ENCODE assay signal across 8 mouse cellular contexts in genomic region chr9:121759091-121760081, GRCm38 (mm10). TPM values are rescaled to one million over a fixed set of nuclear protein-coding genes. Genes with fewer than 3 reads are reported as not detected.
DNase-seq lines count a peak whose midpoint lies in the region; ATAC-seq and TF ChIP-seq lines count a peak whose summit lies in the region.

Gene Zfp651 (plus strand): TSS chr9:121759330.

- no peak for DNase-seq in thymus, adult 2 months
- no peak for DNase-seq in thymus, postnatal 0 days (ENCODE audit: low spot score)
- DNase-seq in embryo, embryonic 10 days (ENCODE audit: low spot score), result peak; percentile 80
- DNase-seq in gastrocnemius, postnatal 36 days, result peak in 1 of 2 experiments; percentile 65
- peak; percentile 84 for DNase-seq in intestine, embryonic 14.5 days (ENCODE audit: low spot score)
- peak; percentile 77 to 81 for DNase-seq in left cerebral cortex, postnatal 14 days (ENCODE audit: low spot score in 2 of 2)
- peak; percentile 82 for DNase-seq in midbrain, embryonic 10.5 days (ENCODE audit: low spot score)
- DNase-seq in stomach, postnatal 0 days (ENCODE audit: low spot score), result peak; percentile 69

- TF ChIP-seq EP300 in stomach, postnatal 0 days (optimal IDR thresholded peaks at IDR 0.05), result no peak

- peak within 1 kb of the TSS; percentile 36 for H3K4me3 ChIP-seq in thymus, adult 2 months (ENCODE audit: control insufficient read depth, insufficient read depth, low read length)
- H3K4me3 ChIP-seq in intestine, embryonic 14.5 days (ENCODE audit: low read depth, low read length), result peak within 1 kb of the TSS; percentile 75
- H3K4me3 ChIP-seq in midbrain, embryonic 10.5 days, result peak within 1 kb of the TSS; percentile 75
- peak within 1 kb of the TSS; percentile 73 for H3K4me3 ChIP-seq in stomach, postnatal 0 days (ENCODE audit: low read depth, low read length)

- H3K4me1 ChIP-seq in thymus, adult 2 months (replicated peaks; ENCODE audit: control insufficient read depth, insufficient read depth, low read length), result peaks cover 25% of the 10 kb centered on the region
- H3K4me1 ChIP-seq in intestine, embryonic 14.5 days (replicated peaks; ENCODE audit: control insufficient read depth, insufficient read depth, low read length), result peaks cover 26% of the 10 kb centered on the region
- H3K4me1 ChIP-seq in midbrain, embryonic 10.5 days, result peaks cover 48% of the 10 kb centered on the region
- 0 out of 2 replicates have a peak, but pooled peaks cover 8% of the 10 kb centered on the region for H3K4me1 ChIP-seq in stomach, postnatal 0 days (replicated peaks; ENCODE audit: control insufficient read depth, insufficient read depth)

- H3K27me3 ChIP-seq in thymus, adult 2 months (ENCODE audit: control insufficient read depth, insufficient read depth, low read length), result peaks cover 19% of the 10 kb centered on the region
- H3K27me3 ChIP-seq in intestine, embryonic 14.5 days (replicated peaks; ENCODE audit: control insufficient read depth, insufficient read depth, low read length), result no peaks in the 10 kb centered on the region
- no peaks in the 10 kb centered on the region for H3K27me3 ChIP-seq in midbrain, embryonic 10.5 days (ENCODE audit: low read depth, poor library complexity, severe bottlenecking)
- H3K27me3 ChIP-seq in stomach, postnatal 0 days (ENCODE audit: control insufficient read depth, insufficient read depth, low read length), result no peaks in the 10 kb centered on the region

- intact Hi-C loops in gastrocnemius, postnatal 36 days (cut with DNase I), result loop anchor here (5.0 kb wide), 2 partner anchors 37 to 68 kb away; no protein-coding TSS in a partner anchor
- intact Hi-C loops in left cerebral cortex, postnatal 14 days (cut with DNase I), result loop anchor here (2.0 kb wide), 1 partner anchor 71 kb away; no protein-coding TSS in a partner anchor

- H3K9ac ChIP-seq in intestine, embryonic 14.5 days (ENCODE audit: low read length), result peak within 1 kb of the TSS; percentile 95
- peak within 1 kb of the TSS; percentile 89 for H3K9ac ChIP-seq in stomach, postnatal 0 days (ENCODE audit: low read length)

- H3K27ac ChIP-seq in thymus, adult 2 months (ENCODE audit: control insufficient read depth, insufficient read depth, low read length), result no peak within 1 kb of the TSS
- peak within 1 kb of the TSS; percentile 92 for H3K27ac ChIP-seq in intestine, embryonic 14.5 days (ENCODE audit: low read depth)
- H3K27ac ChIP-seq in midbrain, embryonic 10.5 days (replicated peaks), result peak within 1 kb of the TSS; percentile 97
- H3K27ac ChIP-seq in stomach, postnatal 0 days (replicated peaks), result peak within 1 kb of the TSS; percentile 92

- peaks cover 21% of the 10 kb centered on the region for H3K36me3 ChIP-seq in thymus, adult 2 months (ENCODE audit: control insufficient read depth, insufficient read depth, low read length)
- H3K36me3 ChIP-seq in intestine, embryonic 14.5 days (ENCODE audit: control insufficient read depth, insufficient read depth, low read length), result peaks cover 47% of the 10 kb centered on the region
- peaks cover 53% of the 10 kb centered on the region for H3K36me3 ChIP-seq in midbrain, embryonic 10.5 days
- peaks cover 8% of the 10 kb centered on the region; the same call in 1 of the 2 replicates for H3K36me3 ChIP-seq in stomach, postnatal 0 days (ENCODE audit: control insufficient read depth, insufficient read depth, low read length)

- H3K9me3 ChIP-seq in intestine, embryonic 14.5 days (ENCODE audit: control insufficient read depth, low read length), result no peaks in the 10 kb centered on the region
- no peaks in the 10 kb centered on the region for H3K9me3 ChIP-seq in midbrain, embryonic 10.5 days (replicated peaks)
- H3K9me3 ChIP-seq in stomach, postnatal 0 days (ENCODE audit: control insufficient read depth, low read length), result no peaks in the 10 kb centered on the region

- no peak for TF ChIP-seq CTCF in thymus, adult 2 months (IDR thresholded peaks at IDR 0.05; ENCODE audit: borderline replicate concordance, control insufficient read depth, extremely low read depth, insufficient read depth, low read length, poor library complexity)
- no peak for TF ChIP-seq CTCF in stomach, postnatal 0 days (IDR thresholded peaks at IDR 0.05; ENCODE audit: low read depth)

- peak; percentile 80 for ATAC-seq in intestine, embryonic 14.5 days (replicated peaks; ENCODE audit: low FRiP score, low TSS enrichment, low read depth)
- ATAC-seq in stomach, postnatal 0 days (ENCODE audit: low FRiP score, low TSS enrichment), result peak; percentile 74

- WGBS in thymus, adult 2 months, result 4% methylated on average over 96 of the region's 97 CpGs
- WGBS in intestine, embryonic 14.5 days, result under 1% methylated on average over 83 of the region's 97 CpGs
- under 1% methylated on average over 95 of the region's 97 CpGs for WGBS in midbrain, embryonic 10.5 days
- WGBS in stomach, postnatal 0 days, result under 1% methylated on average over 81 of the region's 97 CpGs

- peak within 1 kb of the TSS; percentile 92 for H3K4me2 ChIP-seq in intestine, embryonic 14.5 days (ENCODE audit: low read length)
- peak within 1 kb of the TSS; percentile 96 for H3K4me2 ChIP-seq in stomach, postnatal 0 days (replicated peaks; ENCODE audit: low read depth)

- no peak for TF ChIP-seq POLR2A in thymus, adult 2 months (IDR thresholded peaks at IDR 0.05; ENCODE audit: control insufficient read depth, extremely low read depth, insufficient read depth, low read length, poor library complexity)

RNA-seq across cellular contexts. Expression of gene Zfp651, which starts in this region (rescaled TPM):
- polyA plus RNA-seq in thymus, adult 2 months (2012; rRNA removed), result 6.9 and 12.2 TPM in 2 replicates
- 1.9 and 2.4 TPM in 2 replicates for polyA plus RNA-seq in thymus, postnatal 0 days (2015; fragmentation: Nextera tagmentation; extraction: Ambion mirVana)
- 100 to 1,000 TPM in 1 of 2 experiments, 10 to 100 TPM in 1; 98.5 to 111 TPM for total RNA-seq in gastrocnemius, postnatal 36 days (2021)
- 13.1 and 14.1 TPM in 2 replicates for polyA plus RNA-seq in intestine, embryonic 14.5 days (2014; fragmentation: Nextera tagmentation; extraction: Ambion mirVana)
- 100 to 1,000 TPM; 112 to 127 TPM for total RNA-seq in left cerebral cortex, postnatal 14 days (2021)
- 4.8 and 6.6 TPM in 2 replicates for polyA plus RNA-seq in midbrain, embryonic 10.5 days (2016; fragmentation: Nextera tagmentation; extraction: Ambion mirVana)
- polyA plus RNA-seq in stomach, postnatal 0 days (2015; fragmentation: Nextera tagmentation; extraction: Ambion mirVana), result 8.0 and 10.5 TPM in 2 replicates

Comparison
In these comparisons a context has a peak if more than half of its experiments do, and no peak if none do; other contexts are left out.
1. DNase-seq: peak in embryo, embryonic 10 days (single experiment), intestine, embryonic 14.5 days (single experiment), left cerebral cortex, postnatal 14 days (2 of 2), midbrain, embryonic 10.5 days (single experiment) and stomach, postnatal 0 days (single experiment); none in thymus, adult 2 months (single experiment) and thymus, postnatal 0 days (single experiment).
2. Peak in every context shown above with its lines, with median percentiles within 50 percentile points of each other: H3K4me3 ChIP-seq.